Mouse (Mus musculus) hindbrain, embryonic 14.5 days (tissue): ENCODE results near the gene Rps27l. TPM values are rescaled to one million over a fixed set of nuclear protein-coding genes. Genes with fewer than 3 reads are reported as not detected.
"Not testable (repeated sequence)": the region's sequence is repeated elsewhere in the genome, so short reads cannot be mapped to it uniquely, and the experiment has no call there.

Source experiments
- ATAC-seq: fragments of 200-750 bp; cut with Nextera tagmentation; 2 replicates; pipeline ENCODE4 v1.8.0; 2017; ENCODE audit warnings: moderate number of reproducible peaks, mild to moderate bottlenecking, moderate TSS enrichment, moderate library complexity; ENCODE audit not compliant: low FRiP score
- DNase-seq: peaks from one replicate; pipeline ENCODE4 v3.0.0-alpha.2; 2015; ENCODE audit warnings: low spot score
- H3K27ac ChIP-seq: fragments of 300-500 bp; sonication (generic); 2 replicates; pipeline ENCODE4 v1.5.1; 2014; ENCODE audit warnings: mild to moderate bottlenecking, moderate library complexity
- H3K27me3 ChIP-seq: fragments of 300-500 bp; sonication (generic); 2 replicates; pipeline ENCODE4 v1.6.1; 2014; ENCODE audit warnings: mild to moderate bottlenecking, low read length, mixed read lengths; ENCODE audit not compliant: control insufficient read depth, insufficient read depth
- H3K36me3 ChIP-seq: fragments of 300-500 bp; sonication (generic); replicated peaks from 2 replicates; pipeline ENCODE4 v1.6.1; 2014; ENCODE audit not compliant: control insufficient read depth, insufficient read depth
- H3K4me1 ChIP-seq: fragments of 300-500 bp; sonication (generic); replicated peaks from 2 replicates; pipeline ENCODE4 v1.6.1; 2014; ENCODE audit warnings: antibody characterized with exemption, low read length, mixed read lengths; ENCODE audit not compliant: control insufficient read depth, insufficient read depth
- H3K4me2 ChIP-seq: fragments of 300-500 bp; sonication (generic); replicated peaks from 2 replicates; pipeline ENCODE4 v1.6.1; 2014; ENCODE audit warnings: mild to moderate bottlenecking, moderate library complexity
- H3K4me3 ChIP-seq: fragments of 300-500 bp; sonication (generic); replicated peaks from 2 replicates; pipeline ENCODE4 v1.5.1; 2014; ENCODE audit warnings: mild to moderate bottlenecking, low read length
- H3K9ac ChIP-seq: fragments of 300-500 bp; sonication (generic); 2 replicates; pipeline ENCODE4 v1.6.1; 2014
- H3K9me3 ChIP-seq: fragments of 300-500 bp; sonication (generic); 2 replicates; pipeline ENCODE4 v1.6.1; 2016; ENCODE audit warnings: low read length; ENCODE audit not compliant: control insufficient read depth
- WGBS: fragments of 180-500 bp; shearing (Covaris S2); extraction: QIAGEN DNeasy Blood & Tissue Kit; methylation state at CpG from one replicate; pipeline ENCODE4 v1.1.7; 2014; 5-methylcytosine and 5-hydroxymethylcytosine counted together
- polyA plus RNA-seq: library from polyadenylated mRNA; unstranded; fragments of >200 nt; fragmentation: Nextera tagmentation; extraction: Ambion mirVana; gene quantifications from 2 replicates; pipeline ENCODE4 v1.2.1, GENCODE M21; 2014

Gene Rps27l
- polyA plus RNA-seq, 1 experiment from 2014 or later, result 261 TPM

- no peak overlapping the region for H3K4me3 ChIP-seq
- H3K4me2 ChIP-seq, result no peak overlapping the region
- peaks cover 23% of the 10 kb centered on the region for H3K4me1 ChIP-seq
- ATAC-seq (no peak), DNase-seq (no peak)
- no peaks in the 10 kb centered on the region for H3K9me3 ChIP-seq
- 88% methylated on average over 5 of the region's 5 CpGs for WGBS
- H3K9ac ChIP-seq, result no peak overlapping the region
- no peaks in the 10 kb centered on the region for H3K36me3 ChIP-seq
- no peaks in the 10 kb centered on the region for H3K27me3 ChIP-seq
- H3K27ac ChIP-seq, result no peak overlapping the region
Observed at GRCm38 (mm10) chr9:66910677-66911076, 35.2 kb upstream of the Rps27l start.

- no peak for DNase-seq
- Histone ChIP-seq H3K27me3 (no peaks in the 10 kb centered on the region), H3K9me3 (no peaks in the 10 kb centered on the region), H3K9ac (no peak overlapping the region), H3K4me3 (no peak overlapping the region), H3K27ac (peak overlapping the region; percentile 76), H3K4me1 (peaks cover 28% of the 10 kb centered on the region), H3K4me2 (no peak overlapping the region), H3K36me3 (peaks cover 5% of the 10 kb centered on the region; the same call in 1 of the 2 replicates)
- no peak for ATAC-seq
Observed at GRCm38 (mm10) chr9:66912304-66912703, 33.6 kb upstream of the Rps27l start.

GRCm38 (mm10) chr9:66913254-66913934, 32.5 kb upstream of the Rps27l start:
- H3K4me3 ChIP-seq, H3K9me3 ChIP-seq, DNase-seq, H3K27ac ChIP-seq, H3K36me3 ChIP-seq, H3K27me3 ChIP-seq, H3K4me2 ChIP-seq, ATAC-seq, H3K9ac ChIP-seq: not testable (repeated sequence)
- 97% methylated on average over 5 of the region's 5 CpGs for WGBS
- peaks cover 38% of the 10 kb centered on the region for H3K4me1 ChIP-seq

- H3K27me3 ChIP-seq, result no peaks in the 10 kb centered on the region
- DNase-seq (no peak), ATAC-seq (no peak)
- no peak overlapping the region for H3K4me2 ChIP-seq
- H3K4me1 ChIP-seq, result peaks cover 40% of the 10 kb centered on the region
- no peak overlapping the region for H3K9ac ChIP-seq
- WGBS, result 95% methylated on average over 3 of the region's 3 CpGs
- no peak overlapping the region for H3K4me3 ChIP-seq
- H3K36me3 ChIP-seq, result peaks cover 6% of the 10 kb centered on the region; the same call in 1 of the 2 replicates
- H3K27ac ChIP-seq, result no peak overlapping the region
- H3K9me3 ChIP-seq, result no peaks in the 10 kb centered on the region
Observed at GRCm38 (mm10) chr9:66914540-66914939, 31.3 kb upstream of the Rps27l start.

GRCm38 (mm10) chr9:66915401-66915800, 30.5 kb upstream of the Rps27l start:
- no peak overlapping the region for H3K4me2 ChIP-seq
- no peak overlapping the region for H3K27ac ChIP-seq
- WGBS, result 85% methylated on average over 5 of the region's 5 CpGs
- H3K9me3 ChIP-seq, result no peaks in the 10 kb centered on the region
- H3K9ac ChIP-seq, result no peak overlapping the region
- H3K27me3 ChIP-seq, result no peaks in the 10 kb centered on the region
- peaks cover 40% of the 10 kb centered on the region for H3K4me1 ChIP-seq
- H3K4me3 ChIP-seq, result no peak overlapping the region
- ATAC-seq, result no peak
- no peak for DNase-seq
- peaks cover 6% of the 10 kb centered on the region; the same call in 1 of the 2 replicates for H3K36me3 ChIP-seq

GRCm38 (mm10) chr9:66915869-66916785, 29.8 kb upstream of the Rps27l start:
- 89% methylated on average over 9 of the region's 9 CpGs for WGBS
- Histone ChIP-seq H3K9ac (no peak overlapping the region), H3K27me3 (no peaks in the 10 kb centered on the region), H3K36me3 (peaks cover 6% of the 10 kb centered on the region; the same call in 1 of the 2 replicates), H3K4me3 (no peak overlapping the region), H3K4me2 (0 out of 2 replicates have a peak overlapping the region, but pooled peaks have one; percentile 6), H3K27ac (no peak overlapping the region), H3K4me1 (peaks cover 38% of the 10 kb centered on the region), H3K9me3 (no peaks in the 10 kb centered on the region)
- ATAC-seq (no peak), DNase-seq (no peak)

GRCm38 (mm10) chr9:66917216-66917891, 28.5 kb upstream of the Rps27l start:
- H3K27ac ChIP-seq, result no peak overlapping the region
- peak overlapping the region; percentile 92; the same call in 1 of the 2 replicates for H3K4me2 ChIP-seq
- no peak overlapping the region for H3K4me3 ChIP-seq
- no peak overlapping the region for H3K9ac ChIP-seq
- peaks cover 6% of the 10 kb centered on the region; the same call in 1 of the 2 replicates for H3K36me3 ChIP-seq
- peaks cover 30% of the 10 kb centered on the region for H3K4me1 ChIP-seq
- DNase-seq (no peak), ATAC-seq (no peak)
- H3K9me3 ChIP-seq, result no peaks in the 10 kb centered on the region
- WGBS, result 95% methylated on average over 8 of the region's 8 CpGs
- H3K27me3 ChIP-seq, result no peaks in the 10 kb centered on the region

- H3K9ac ChIP-seq, result 0 out of 2 replicates have a peak overlapping the region, but pooled peaks have one; percentile 96
- DNase-seq (no peak), ATAC-seq (no peak)
- no peaks in the 10 kb centered on the region for H3K27me3 ChIP-seq
- peak overlapping the region; percentile 88 for H3K4me3 ChIP-seq
- H3K36me3 ChIP-seq, result peaks cover 6% of the 10 kb centered on the region; the same call in 1 of the 2 replicates
- H3K27ac ChIP-seq, result no peak overlapping the region
- 74% methylated on average over 1 of the region's 1 CpGs for WGBS
- H3K9me3 ChIP-seq, result no peaks in the 10 kb centered on the region
- H3K4me2 ChIP-seq, result peak overlapping the region; percentile 92
- H3K4me1 ChIP-seq, result peaks cover 24% of the 10 kb centered on the region
Observed at GRCm38 (mm10) chr9:66917892-66918255, 28.0 kb upstream of the Rps27l start.
